Mouse (Mus musculus) large intestine, adult 2 months (tissue): ENCODE results near the gene Ddx41. TPM values are rescaled to one million over a fixed set of nuclear protein-coding genes. Genes with fewer than 3 reads are reported as not detected.

Source experiments
- DNase-seq: peaks from one replicate; pipeline ENCODE4 v3.0.0-alpha.2; 2012; ENCODE audit warnings: low read depth, low spot score
- WGBS: fragments of 180-500 bp; shearing (Covaris S2); methylation state at CpG from one replicate; pipeline ENCODE4 v1.1.7; 2018; 5-methylcytosine and 5-hydroxymethylcytosine counted together
- polyA plus RNA-seq: library from polyadenylated mRNA; depleted of rRNA; stranded (reverse); fragments of >200 nt; gene quantifications from 2 replicates; pipeline ENCODE4 v1.2.3, GENCODE M21; 2012; rRNA removed

Gene Ddx41
- polyA plus RNA-seq, 1 experiment: 48.3 TPM

DNA sequence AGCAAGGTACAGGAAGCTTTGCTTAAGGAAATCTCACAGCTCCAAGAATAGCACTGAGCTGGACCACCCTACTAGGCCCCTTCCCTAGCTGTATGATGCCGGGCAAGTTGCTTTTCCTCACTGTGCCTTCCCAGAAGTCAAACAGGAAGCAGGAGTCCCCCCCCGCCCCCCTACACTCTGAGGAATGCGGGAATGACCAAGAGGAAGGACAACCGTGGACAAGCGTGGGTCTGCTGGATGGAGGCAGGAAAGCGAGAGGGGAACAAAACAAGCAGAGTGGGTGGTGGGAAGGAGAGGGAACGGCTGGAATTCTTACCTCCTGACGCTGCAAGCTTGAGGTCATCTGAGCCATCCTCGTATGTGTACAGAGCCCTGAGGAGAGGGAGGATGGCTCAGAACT, 53.4 kb downstream of the Ddx41 start:
- no peak for DNase-seq
- 49% methylated on average over 9 of the region's 9 CpGs for WGBS

DNA sequence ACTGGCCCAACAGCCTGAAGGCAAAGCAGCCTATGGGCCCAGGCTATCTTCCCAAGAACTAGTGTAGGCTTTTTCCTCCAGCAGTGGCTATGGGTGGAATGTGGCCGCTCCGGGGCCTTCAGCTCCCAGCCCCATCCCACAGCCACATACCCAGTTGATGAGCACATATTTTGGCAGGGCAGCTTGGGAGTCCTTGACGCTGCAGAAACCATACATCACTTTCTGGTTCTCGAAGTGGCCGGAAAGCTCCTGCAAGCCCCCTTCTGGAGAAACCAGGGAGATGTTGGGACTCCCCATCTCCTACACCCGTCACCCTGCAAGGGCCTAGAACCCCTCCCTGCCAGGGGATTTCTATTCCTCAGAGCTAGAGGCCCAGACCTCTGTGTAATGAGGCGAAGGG, 53.9 kb downstream of the Ddx41 start:
- WGBS: 73% methylated on average over 7 of the region's 7 CpGs
- DNase-seq: no peak

Other genes with a start within 250 kb of the Ddx41 start
- gene Prelid1, start 216.2 kb downstream of the Ddx41 start, polyA plus RNA-seq: 778 and 779 TPM in 2 replicates
- 85.0 and 92.2 TPM in 2 replicates for gene Rab24, start 214.7 kb downstream of the Ddx41 start, polyA plus RNA-seq
- 10.0 and 11.4 TPM in 2 replicates for gene Mxd3, start 206.8 kb downstream of the Ddx41 start, polyA plus RNA-seq
- 125 and 147 TPM in 2 replicates for gene Lman2, start 173.9 kb downstream of the Ddx41 start, polyA plus RNA-seq
- 8.9 and 10.6 TPM in 2 replicates for gene Rgs14, start 166.9 kb downstream of the Ddx41 start, polyA plus RNA-seq
- 1.0 and 1.4 TPM in 2 replicates for gene Slc34a1, start 138.5 kb downstream of the Ddx41 start, polyA plus RNA-seq
- gene Pfn3, start 121.4 kb downstream of the Ddx41 start, polyA plus RNA-seq: not detected in 2 replicates
- 0.06 and 0.60 TPM in 2 replicates for gene F12, start 109.9 kb downstream of the Ddx41 start, polyA plus RNA-seq
- 56.4 and 63.8 TPM in 2 replicates for gene Grk6, start 91.6 kb downstream of the Ddx41 start, polyA plus RNA-seq
- gene Prr7, start 72.4 kb downstream of the Ddx41 start, polyA plus RNA-seq: 2.2 and 2.5 TPM in 2 replicates
- gene Dbn1, start 48.5 kb downstream of the Ddx41 start, polyA plus RNA-seq: 8.0 and 8.2 TPM in 2 replicates
- 72.4 and 77.3 TPM in 2 replicates for gene Pdlim7, start 23.0 kb downstream of the Ddx41 start, polyA plus RNA-seq
- gene Dok3, start 7.4 kb downstream of the Ddx41 start, polyA plus RNA-seq: 20.3 and 20.9 TPM in 2 replicates
- 59.6 and 62.7 TPM in 2 replicates for gene Fam193b, start 34.5 kb upstream of the Ddx41 start, polyA plus RNA-seq
- gene Tmed9, start 37.1 kb upstream of the Ddx41 start, polyA plus RNA-seq: 86.6 and 105 TPM in 2 replicates
- gene B4galt7, start 63.2 kb upstream of the Ddx41 start, polyA plus RNA-seq: 19.0 and 21.8 TPM in 2 replicates
- 17.6 TPM in 2 replicates for gene Caml, start 86.3 kb upstream of the Ddx41 start, polyA plus RNA-seq
- gene Ddx46, start 98.4 kb upstream of the Ddx41 start, polyA plus RNA-seq: 8.4 and 13.6 TPM in 2 replicates
- 12.1 and 18.5 TPM in 2 replicates for gene B230219D22Rik, start 156.5 kb upstream of the Ddx41 start, polyA plus RNA-seq
- gene Txndc15, start 178.0 kb upstream of the Ddx41 start, polyA plus RNA-seq: 23.9 and 28.5 TPM in 2 replicates
- 28.3 and 41.6 TPM in 2 replicates for gene Pcbd2, start 190.7 kb upstream of the Ddx41 start, polyA plus RNA-seq
- 0.06 TPM in 1 of 2 replicates, not detected in the other for gene Catsper3, start 247.9 kb upstream of the Ddx41 start, polyA plus RNA-seq